Mouse (Mus musculus): Measurements from ENCODE around the gene Hist1h2ak.
"Not testable (repeated sequence)": the region's sequence is repeated elsewhere in the genome, so short reads cannot be mapped to it uniquely, and the experiment has no call there.

- TF ChIP-seq EP300 (IDR thresholded peaks at IDR 0.05), result peak; percentile 51; the same call in 1 of the 2 replicates
- not testable (repeated sequence) for TF ChIP-seq CTCF (IDR thresholded peaks at IDR 0.05)
These were observed 37.6 kb downstream of the Hist1h2ak start, which contains the start of the genes Hist1h2bl and Hist1h2ai for GRCm38 (mm10) chr13:21715864-21716539.

Data from lung, postnatal 0 days (tissue).